Mouse (Mus musculus) right cerebral cortex, postnatal 36 days (tissue): ENCODE data around the gene Dpysl4.

ENCODE experiments used
- DNase-seq, 2 experiments: peaks; one replicate each; pipeline ENCODE4 v3.0.0; 2022; ENCODE audit warnings: low spot score in 2 of 2, mixed read lengths in 1 of 2

Dpysl4 gene

GRCm38 (mm10) chr7:139096399-139096798 lies 10.6 kb downstream of the Dpysl4 start:
- no peak for DNase-seq

GRCm38 (mm10) chr7:139100531-139101095 lies 14.8 kb downstream of the Dpysl4 start:
- no peak for DNase-seq

GRCm38 (mm10) chr7:139101286-139101804 lies 15.5 kb downstream of the Dpysl4 start:
- DNase-seq = no peak

GRCm38 (mm10) chr7:139101826-139102225 lies 16.0 kb downstream of the Dpysl4 start:
- DNase-seq = peak in 1 of 2 experiments; percentile 36

GRCm38 (mm10) chr7:139103960-139104381 lies 18.2 kb downstream of the Dpysl4 start:
- no peak for DNase-seq

GRCm38 (mm10) chr7:139105076-139105475 lies 19.3 kb downstream of the Dpysl4 start:
- no peak for DNase-seq

- DNase-seq = no peak
Observed at GRCm38 (mm10) chr7:139105705-139106104, 19.9 kb downstream of the Dpysl4 start.

GRCm38 (mm10) chr7:139107908-139108650 lies 22.3 kb downstream of the Dpysl4 start:
- peak; percentile 61 to 67 for DNase-seq

GRCm38 (mm10) chr7:139119152-139119774 lies 33.5 kb downstream of the Dpysl4 start:
- DNase-seq = peak; percentile 66 to 80

GRCm38 (mm10) chr7:139119775-139120153 lies 34.0 kb downstream of the Dpysl4 start:
- no peak for DNase-seq

- no peak for DNase-seq
Observed at GRCm38 (mm10) chr7:139125881-139126280, 40.1 kb downstream of the Dpysl4 start.

- DNase-seq = no peak
Observed at GRCm38 (mm10) chr7:139126549-139126948, 40.7 kb downstream of the Dpysl4 start.

- no peak for DNase-seq
Observed at GRCm38 (mm10) chr7:139128994-139129393, 43.2 kb downstream of the Dpysl4 start.

- DNase-seq = no peak
Observed at GRCm38 (mm10) chr7:139130361-139130760, 44.6 kb downstream of the Dpysl4 start.

GRCm38 (mm10) chr7:139131538-139131937 lies 45.7 kb downstream of the Dpysl4 start:
- no peak for DNase-seq

GRCm38 (mm10) chr7:139133446-139133845 lies 47.6 kb downstream of the Dpysl4 start:
- DNase-seq = no peak

- DNase-seq = no peak
Observed at GRCm38 (mm10) chr7:139135236-139135635, 49.4 kb downstream of the Dpysl4 start.

- DNase-seq = peak; percentile 29 to 53
Observed at GRCm38 (mm10) chr7:139136906-139137491, 51.2 kb downstream of the Dpysl4 start.

- no peak for DNase-seq
Observed at GRCm38 (mm10) chr7:139139921-139140461, 54.2 kb downstream of the Dpysl4 start.

GRCm38 (mm10) chr7:139143785-139144184 lies 58.0 kb downstream of the Dpysl4 start:
- no peak for DNase-seq

- no peak for DNase-seq
Observed at GRCm38 (mm10) chr7:139145891-139146290, 60.1 kb downstream of the Dpysl4 start.

GRCm38 (mm10) chr7:139147360-139147759 lies 61.6 kb downstream of the Dpysl4 start:
- no peak for DNase-seq
